Mouse (Mus musculus) lung, adult 2 months (tissue): Measurements from ENCODE around the gene Ankrd44.

Experiments used
- CTCF ChIP-seq: fragments of 200-500 bp; IDR thresholded peaks from 2 replicates; pipeline ENCODE4 v1.5.1; 2011; ENCODE audit warnings: mild to moderate bottlenecking, low read length, control low read depth; ENCODE audit not compliant: insufficient read depth
- POLR2A ChIP-seq: fragments of 200-500 bp; IDR thresholded peaks from 2 replicates; pipeline ENCODE4 v1.6.1; 2011; ENCODE audit warnings: low read depth, mild to moderate bottlenecking, control low read depth, low read length, borderline replicate concordance; ENCODE audit errors: extremely low read depth

DNA sequence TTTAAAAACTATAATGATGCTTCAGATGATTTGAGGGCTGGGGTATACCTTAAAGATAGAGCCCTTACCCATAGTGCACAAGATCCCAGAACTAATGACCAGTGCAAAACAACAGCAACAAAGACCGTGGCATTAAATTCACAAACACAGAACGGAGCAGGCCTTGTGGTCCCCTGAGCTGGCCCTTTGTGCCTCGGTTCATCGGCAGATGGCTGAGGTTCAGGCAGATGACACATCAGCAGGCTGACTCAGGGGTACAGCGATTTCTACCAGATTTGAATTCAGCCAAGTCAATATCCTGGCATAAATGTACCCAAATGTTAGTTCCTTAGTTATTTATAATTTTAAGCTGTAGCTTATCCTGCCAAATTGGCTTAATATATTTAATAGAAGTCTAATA lies 153.3 kb downstream of the Ankrd44 start:
- no peak for TF ChIP-seq POLR2A
- no peak for TF ChIP-seq CTCF
